Mouse (Mus musculus) embryonic facial prominence, embryonic 14.5 days (tissue): Measurements from ENCODE around the gene Col5a1. TPM values are rescaled to one million over a fixed set of nuclear protein-coding genes. Genes with fewer than 3 reads are reported as not detected.

Source experiments
- ATAC-seq: fragments of 200-750 bp; cut with Nextera tagmentation; 2 replicates; pipeline ENCODE4 v1.8.0; 2017; ENCODE audit warnings: low read depth, moderate number of reproducible peaks, moderate TSS enrichment
- DNase-seq: peaks from one replicate; pipeline ENCODE4 v3.0.0-alpha.2; 2015; ENCODE audit warnings: low spot score
- H3K27ac ChIP-seq: fragments of 300-500 bp; sonication (generic); replicated peaks from 2 replicates; pipeline ENCODE4 v1.5.1; 2014; ENCODE audit warnings: low read depth, mild to moderate bottlenecking, low read length, moderate library complexity
- H3K27me3 ChIP-seq: fragments of 300-500 bp; sonication (generic); replicated peaks from 2 replicates; pipeline ENCODE4 v1.6.1; 2014; ENCODE audit warnings: low read length; ENCODE audit not compliant: control insufficient read depth, insufficient read depth
- H3K36me3 ChIP-seq: fragments of 300-500 bp; sonication (generic); 2 replicates; pipeline ENCODE4 v1.6.1; 2014; ENCODE audit warnings: low read length, mixed read lengths; ENCODE audit not compliant: control insufficient read depth, insufficient read depth
- H3K4me1 ChIP-seq: fragments of 300-500 bp; sonication (generic); 2 replicates; pipeline ENCODE4 v1.6.1; 2014; ENCODE audit warnings: antibody characterized with exemption, low read length; ENCODE audit not compliant: control insufficient read depth, insufficient read depth
- H3K4me2 ChIP-seq: fragments of 300-500 bp; sonication (generic); 2 replicates; pipeline ENCODE4 v1.6.1; 2014; ENCODE audit warnings: low read depth, mild to moderate bottlenecking, low read length, moderate library complexity, mixed read lengths
- H3K4me3 ChIP-seq: fragments of 300-500 bp; sonication (generic); 2 replicates; pipeline ENCODE4 v1.5.1; 2014; ENCODE audit warnings: low read depth, mild to moderate bottlenecking, low read length
- H3K9ac ChIP-seq: fragments of 300-500 bp; sonication (generic); 2 replicates; pipeline ENCODE4 v1.6.1; 2014; ENCODE audit warnings: low read depth, mild to moderate bottlenecking, low read length, moderate library complexity, mixed read lengths
- H3K9me3 ChIP-seq: fragments of 300-500 bp; sonication (generic); 2 replicates; pipeline ENCODE4 v1.6.1; 2016; ENCODE audit warnings: low read length; ENCODE audit not compliant: control insufficient read depth
- WGBS: fragments of 180-500 bp; shearing (Covaris S2); extraction: QIAGEN DNeasy Blood & Tissue Kit; methylation state at CpG from one replicate; pipeline ENCODE4 v1.1.7; 2014; 5-methylcytosine and 5-hydroxymethylcytosine counted together
- polyA plus RNA-seq: library from polyadenylated mRNA; unstranded; fragments of >200 nt; fragmentation: Nextera tagmentation; extraction: Ambion mirVana; gene quantifications from 2 replicates; pipeline ENCODE4 v1.2.1, GENCODE M21; 2014

Gene Col5a1
- polyA plus RNA-seq, 1 experiment from 2014 or later, result 253 TPM

GRCm38 (mm10) chr2:27875231-27875630 is 11.0 kb upstream of the Col5a1 start:
- ATAC-seq, result no peak
- H3K4me3 ChIP-seq, result no peak overlapping the region
- no peak overlapping the region for H3K27ac ChIP-seq
- WGBS, result 61% methylated on average over 5 of the region's 5 CpGs
- H3K4me2 ChIP-seq, result no peak overlapping the region
- H3K9ac ChIP-seq, result no peak overlapping the region
- H3K4me1 ChIP-seq, result peaks cover 20% of the 10 kb centered on the region
- H3K36me3 ChIP-seq, result no peaks in the 10 kb centered on the region
- no peaks in the 10 kb centered on the region for H3K9me3 ChIP-seq
- H3K27me3 ChIP-seq, result no peaks in the 10 kb centered on the region
- no peak for DNase-seq

- WGBS, result 53% methylated on average over 5 of the region's 5 CpGs
- no peaks in the 10 kb centered on the region for H3K9me3 ChIP-seq
- no peak for ATAC-seq
- H3K4me1 ChIP-seq, result peaks cover 20% of the 10 kb centered on the region
- no peak overlapping the region for H3K27ac ChIP-seq
- no peak for DNase-seq
- no peak overlapping the region for H3K9ac ChIP-seq
- H3K27me3 ChIP-seq, result no peaks in the 10 kb centered on the region
- no peak overlapping the region for H3K4me2 ChIP-seq
- H3K36me3 ChIP-seq, result no peaks in the 10 kb centered on the region
- no peak overlapping the region for H3K4me3 ChIP-seq
These were observed 10.4 kb upstream of the Col5a1 start for GRCm38 (mm10) chr2:27875786-27876185.

GRCm38 (mm10) chr2:27876724-27877504 is 9.3 kb upstream of the Col5a1 start:
- DNase-seq, result no peak
- Histone ChIP-seq H3K27ac (no peak overlapping the region), H3K4me3 (no peak overlapping the region), H3K4me1 (peaks cover 20% of the 10 kb centered on the region), H3K36me3 (no peaks in the 10 kb centered on the region), H3K9me3 (no peaks in the 10 kb centered on the region), H3K27me3 (no peaks in the 10 kb centered on the region), H3K4me2 (no peak overlapping the region), H3K9ac (no peak overlapping the region)
- 61% methylated on average over 13 of the region's 13 CpGs for whole genome bisulfite sequencing
- no peak; the same call in 1 of the 2 replicates for ATAC-seq

- 74% methylated on average over 5 of the region's 5 CpGs for WGBS
- no peak overlapping the region for H3K4me3 ChIP-seq
- no peaks in the 10 kb centered on the region for H3K9me3 ChIP-seq
- H3K36me3 ChIP-seq, result no peaks in the 10 kb centered on the region
- no peak overlapping the region for H3K9ac ChIP-seq
- H3K27ac ChIP-seq, result no peak overlapping the region
- no peak overlapping the region for H3K4me2 ChIP-seq
- no peak for DNase-seq
- peaks cover 15% of the 10 kb centered on the region for H3K4me1 ChIP-seq
- H3K27me3 ChIP-seq, result no peaks in the 10 kb centered on the region
- ATAC-seq, result no peak
These were observed 8.2 kb upstream of the Col5a1 start for GRCm38 (mm10) chr2:27878066-27878465.

GRCm38 (mm10) chr2:27883276-27883675 is 2.9 kb upstream of the Col5a1 start:
- no peak overlapping the region for H3K4me3 ChIP-seq
- ATAC-seq, result no peak
- H3K27me3 ChIP-seq, result no peaks in the 10 kb centered on the region
- 68% methylated on average over 7 of the region's 7 CpGs for WGBS
- H3K4me1 ChIP-seq, result peaks cover 13% of the 10 kb centered on the region
- H3K9me3 ChIP-seq, result no peaks in the 10 kb centered on the region
- no peak for DNase-seq
- H3K9ac ChIP-seq, result no peak overlapping the region
- H3K27ac ChIP-seq, result no peak overlapping the region
- no peaks in the 10 kb centered on the region for H3K36me3 ChIP-seq
- no peak overlapping the region for H3K4me2 ChIP-seq

GRCm38 (mm10) chr2:27885456-27886147 is 623 bp upstream of the Col5a1 start:
- Histone ChIP-seq H3K9me3 (no peaks in the 10 kb centered on the region), H3K36me3 (peaks cover 2% of the 10 kb centered on the region; the same call in 1 of the 2 replicates), H3K4me3 (peak overlapping the region; percentile 84), H3K27ac (peak overlapping the region; percentile 96), H3K9ac (peak overlapping the region; percentile 96), H3K4me1 (peaks cover 30% of the 10 kb centered on the region), H3K27me3 (no peaks in the 10 kb centered on the region), H3K4me2 (peak overlapping the region; percentile 81)
- peak; percentile 84 for ATAC-seq
- peak; percentile 94 for DNase-seq
- WGBS, result 6% methylated on average over 12 of the region's 12 CpGs

- peaks cover 5% of the 10 kb centered on the region; the same call in 1 of the 2 replicates for H3K36me3 ChIP-seq
- under 1% methylated on average over 30 of the region's 67 CpGs for WGBS
- H3K27ac ChIP-seq, result peak overlapping the region; percentile 96
- DNase-seq, result peak; percentile 80
- H3K27me3 ChIP-seq, result no peaks in the 10 kb centered on the region
- peak; percentile 7 for ATAC-seq
- H3K4me1 ChIP-seq, result peaks cover 37% of the 10 kb centered on the region
- H3K4me2 ChIP-seq, result peak overlapping the region; percentile 81
- H3K4me3 ChIP-seq, result peak overlapping the region; percentile 84
- no peaks in the 10 kb centered on the region for H3K9me3 ChIP-seq
- peak overlapping the region; percentile 96 for H3K9ac ChIP-seq
These were observed 609 bp downstream of the Col5a1 start for GRCm38 (mm10) chr2:27886608-27887460.
